Mouse (Mus musculus): ENCODE data around the gene Bbof1.

Bbof1 gene

GRCm38 (mm10) chr12:84400068-84400467 lies 8.8 kb upstream of the Bbof1 start:
- no peak for DNase-seq (ENCODE audit: low read depth, low spot score)

- DNase-seq (ENCODE audit: low read depth, low spot score), result no peak
Observed at GRCm38 (mm10) chr12:84400653-84401052, 8.2 kb upstream of the Bbof1 start.

DNA sequence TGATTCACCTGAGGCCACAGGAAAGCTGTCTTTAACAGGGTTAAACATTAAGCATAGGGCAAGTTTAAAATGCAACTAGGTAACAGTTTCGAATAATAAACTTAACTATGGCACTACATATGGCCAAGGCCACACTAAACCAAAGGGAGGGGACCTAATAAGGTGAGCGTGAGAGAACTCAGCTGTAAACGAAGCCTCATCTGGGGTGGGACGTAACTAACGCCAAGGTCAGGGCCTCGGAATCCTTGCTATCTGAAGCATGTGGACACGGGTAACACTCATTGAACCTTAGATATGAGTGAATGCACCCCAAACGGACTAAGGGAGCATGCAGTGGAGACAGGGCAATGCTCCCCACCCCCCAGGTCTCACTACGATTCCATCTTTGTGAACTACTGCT lies 5.9 kb upstream of the Bbof1 start:
- DNase-seq (ENCODE audit: low read depth, low spot score), result no peak

GRCm38 (mm10) chr12:84404541-84404940 lies 4.3 kb upstream of the Bbof1 start:
- DNase-seq (ENCODE audit: low read depth, low spot score), result no peak

GRCm38 (mm10) chr12:84407259-84407658 lies 1.6 kb upstream of the Bbof1 start:
- DNase-seq (ENCODE audit: low read depth, low spot score), result no peak

- no peak for DNase-seq (ENCODE audit: low read depth, low spot score)
Observed at GRCm38 (mm10) chr12:84407874-84408818, 725 bp upstream of the Bbof1 start.

DNA sequence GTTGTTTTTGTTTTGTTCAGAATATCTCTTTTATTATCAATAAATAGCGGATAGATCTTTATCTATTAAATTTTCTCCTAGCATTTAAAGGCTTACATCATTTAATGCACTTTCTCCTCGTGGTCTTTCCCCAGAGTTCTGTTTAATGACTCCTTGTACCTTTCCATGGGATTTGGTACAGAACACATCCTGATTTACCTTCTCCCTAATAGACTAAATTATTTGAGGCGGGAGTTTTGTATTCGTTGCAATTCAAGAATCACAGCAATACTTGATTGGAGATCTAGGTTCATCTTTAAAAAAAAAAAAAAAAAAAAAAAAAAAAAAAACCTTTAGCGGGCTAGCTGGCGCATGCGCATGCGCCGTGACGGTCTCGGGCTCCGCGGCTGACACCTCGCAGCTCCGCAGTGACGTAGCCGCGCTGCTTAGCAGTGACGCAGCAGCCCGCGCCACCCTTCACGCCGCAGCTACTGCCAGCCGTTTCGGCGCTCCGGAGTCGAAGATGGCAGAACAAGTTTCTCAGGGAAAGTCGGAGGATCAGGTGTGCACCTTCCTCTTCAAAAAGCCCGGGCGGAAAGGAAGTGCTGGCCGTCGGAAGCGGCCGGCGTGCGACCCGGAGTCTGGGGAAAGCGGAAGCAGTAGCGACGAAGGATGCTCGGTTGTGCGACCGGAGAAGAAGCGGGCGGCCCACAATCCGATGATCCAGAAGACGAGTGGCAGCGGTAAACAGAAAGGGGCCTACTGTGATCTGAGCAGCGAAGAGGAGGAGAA lies 8.1 kb downstream of the Bbof1 start, which contains the start of gene Rnf113a2:
TSS of gene Rnf113a2 (plus strand) at position 363 of the 771 bp plus-strand sequence.
- DNase-seq (ENCODE audit: low read depth, low spot score), result peak; percentile 78

DNA sequence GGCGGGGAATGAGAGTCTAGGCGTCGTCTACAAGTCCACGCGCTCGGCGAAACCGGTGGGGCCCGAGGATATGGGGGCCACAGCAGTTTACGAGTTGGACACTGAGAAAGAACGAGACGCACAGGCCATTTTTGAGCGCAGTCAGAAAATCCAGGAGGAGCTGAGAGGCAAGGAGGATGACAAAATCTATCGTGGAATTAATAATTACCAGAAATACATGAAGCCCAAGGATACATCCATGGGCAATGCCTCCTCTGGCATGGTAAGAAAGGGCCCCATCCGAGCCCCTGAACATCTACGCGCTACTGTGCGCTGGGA lies 8.7 kb downstream of the Bbof1 start:
- no peak for DNase-seq (ENCODE audit: low read depth, low spot score)

GRCm38 (mm10) chr12:84423990-84424389 lies 15.1 kb downstream of the Bbof1 start:
- DNase-seq (ENCODE audit: low read depth, low spot score), result no peak

GRCm38 (mm10) chr12:84429825-84430224 lies 21.0 kb downstream of the Bbof1 start:
- DNase-seq (ENCODE audit: low read depth, low spot score), result no peak

DNA sequence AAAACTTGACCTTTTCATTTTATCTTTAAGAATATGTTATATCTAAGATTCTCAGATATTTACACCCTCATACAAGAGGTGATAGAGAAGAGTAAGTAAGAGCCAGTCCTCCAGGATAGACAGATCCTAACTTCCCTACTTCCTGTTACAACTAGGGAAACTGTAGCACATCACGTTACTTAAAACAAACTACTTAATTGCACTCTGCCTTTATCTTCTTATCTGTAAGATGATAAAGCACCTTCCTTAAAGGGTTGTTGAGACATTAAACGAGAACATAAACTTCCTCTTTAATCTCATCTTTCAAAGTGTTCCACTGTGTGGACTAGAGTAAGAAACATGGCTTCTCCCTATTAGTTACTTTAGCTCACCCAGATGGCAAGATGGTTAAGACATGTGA lies 29.8 kb downstream of the Bbof1 start:
- DNase-seq (ENCODE audit: low read depth, low spot score), result no peak

DNA sequence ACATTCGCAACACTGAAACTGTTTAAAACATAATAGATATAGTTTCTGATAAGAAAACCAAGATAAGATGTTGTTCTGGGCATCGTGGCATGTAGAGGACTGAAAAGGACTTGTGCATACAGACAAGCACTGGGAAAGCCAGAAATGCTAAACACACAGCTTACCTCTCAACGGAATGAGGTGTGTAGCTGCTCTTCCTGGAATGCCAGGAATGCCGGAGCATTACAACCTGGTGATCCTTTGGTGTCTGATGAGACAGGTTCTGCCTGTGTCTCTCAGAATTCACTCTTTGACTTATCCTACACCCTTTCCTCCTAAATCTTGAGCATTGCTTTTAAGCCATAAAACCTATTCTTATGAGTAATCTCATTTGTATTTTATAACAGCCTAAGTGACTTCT lies 33.7 kb downstream of the Bbof1 start:
- no peak for DNase-seq (ENCODE audit: low read depth, low spot score)

- no peak for DNase-seq (ENCODE audit: low read depth, low spot score)
Observed at GRCm38 (mm10) chr12:84447386-84447785, 38.5 kb downstream of the Bbof1 start.

- no peak for DNase-seq (ENCODE audit: low read depth, low spot score)
Observed at GRCm38 (mm10) chr12:84448181-84448580, 39.3 kb downstream of the Bbof1 start.

DNA sequence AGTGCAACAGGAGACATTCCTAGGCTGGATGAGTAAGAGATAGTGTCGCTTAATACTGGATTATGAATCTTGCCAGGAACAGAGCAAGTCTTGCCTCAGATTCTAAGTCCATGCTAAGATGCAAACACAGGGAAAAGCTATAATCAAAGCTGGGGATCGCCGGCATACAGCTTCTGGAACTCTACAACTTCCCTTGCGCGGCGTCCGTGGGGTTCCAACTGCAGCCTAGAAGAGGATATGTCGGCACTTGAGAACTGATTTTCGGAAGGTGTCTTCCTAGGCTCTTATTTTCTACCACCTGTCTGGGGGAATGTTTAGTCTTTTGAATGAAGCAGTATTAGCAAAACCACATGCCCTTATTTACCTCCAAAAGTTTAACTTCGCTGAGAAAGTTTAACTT lies 41.0 kb downstream of the Bbof1 start:
- DNase-seq (ENCODE audit: low read depth, low spot score), result no peak

DNA sequence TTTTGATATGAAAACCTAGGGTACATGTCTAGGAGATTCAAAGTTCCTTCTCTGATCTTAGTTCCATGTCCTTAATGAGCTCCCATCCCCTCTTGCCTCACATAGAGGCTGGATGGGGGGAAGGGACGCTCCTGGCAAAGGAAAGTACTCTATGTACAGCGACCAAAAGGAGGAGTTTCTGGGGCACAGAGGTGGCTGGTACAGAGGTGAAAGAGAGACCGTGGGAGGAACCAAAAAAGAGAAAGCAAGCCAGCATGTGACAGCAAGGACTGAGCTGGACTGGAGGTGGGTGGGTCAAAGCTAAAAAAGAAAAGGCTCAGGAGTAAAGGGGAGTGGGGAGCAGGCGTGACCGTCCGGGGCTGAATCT lies 41.5 kb downstream of the Bbof1 start:
- no peak for DNase-seq (ENCODE audit: low read depth, low spot score)

GRCm38 (mm10) chr12:84450718-84451646 lies 42.1 kb downstream of the Bbof1 start, which contains the start of the genes Aldh6a1 and Lin52:
Gene Aldh6a1, minus strand, starts transcription at chr12:84451004.
Gene Lin52, plus strand, starts transcription at chr12:84451422.
- peak; percentile 100 for DNase-seq (ENCODE audit: low read depth, low spot score)

DNA sequence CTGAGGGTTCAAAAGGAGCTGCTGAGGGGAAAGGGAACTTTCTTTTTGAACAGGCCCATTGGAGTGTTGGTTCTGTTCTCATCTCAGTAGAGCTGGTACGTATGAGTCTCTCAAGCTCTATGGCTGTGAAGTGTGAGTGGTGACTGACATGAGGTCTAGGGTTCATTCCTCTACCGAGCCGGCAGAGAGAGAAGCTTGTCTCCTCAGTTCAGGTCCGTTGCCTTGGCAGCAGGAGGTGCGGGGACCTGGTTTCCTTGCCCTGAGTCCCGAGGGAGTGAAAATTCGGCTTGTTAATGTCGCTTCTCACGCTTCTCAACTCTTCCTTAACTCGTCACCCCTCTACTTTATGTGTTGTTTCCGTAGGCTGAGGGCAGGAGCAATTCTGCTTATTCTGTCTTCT lies 42.9 kb downstream of the Bbof1 start:
- DNase-seq (ENCODE audit: low read depth, low spot score), result no peak

DNA sequence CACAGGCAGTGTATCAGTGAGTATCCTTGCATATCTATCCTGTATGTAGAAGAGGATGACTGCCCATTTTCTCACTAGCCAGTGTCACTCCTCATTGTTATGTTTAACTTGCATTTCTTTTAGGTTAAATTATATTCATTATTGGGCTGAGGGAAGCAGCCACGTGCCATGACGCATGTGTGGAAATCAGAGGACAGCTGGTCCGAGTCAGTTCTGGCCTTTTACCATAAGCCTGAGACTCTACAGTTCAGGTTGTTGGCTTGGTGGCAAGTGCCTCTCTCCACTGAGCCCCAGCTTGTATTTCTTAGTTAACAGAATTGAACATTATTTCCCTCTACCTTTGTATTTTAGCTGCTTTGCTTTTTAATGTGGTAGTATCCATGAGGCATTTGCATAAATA lies 48.0 kb downstream of the Bbof1 start:
- DNase-seq (ENCODE audit: low read depth, low spot score), result no peak

DNA sequence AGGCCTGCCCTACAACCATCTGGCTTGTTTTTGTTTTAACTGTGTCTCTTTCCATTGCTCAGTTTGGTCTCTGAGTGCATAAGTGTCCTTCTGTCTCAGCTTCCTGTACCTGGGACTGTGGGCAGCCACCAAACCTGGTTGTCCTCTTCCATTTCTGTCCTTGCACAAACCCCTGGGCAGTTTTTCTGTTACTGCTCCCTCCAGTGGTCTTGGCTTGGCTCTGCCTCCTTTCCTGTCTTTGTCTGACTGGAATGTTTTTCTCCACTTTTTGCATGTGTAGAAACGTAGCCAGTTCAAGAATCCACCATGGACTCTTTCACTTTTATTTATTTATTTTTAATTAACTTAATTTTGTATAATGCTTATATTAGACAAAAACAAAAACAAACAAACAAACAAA lies 51.0 kb downstream of the Bbof1 start:
- DNase-seq (ENCODE audit: low read depth, low spot score), result no peak

DNA sequence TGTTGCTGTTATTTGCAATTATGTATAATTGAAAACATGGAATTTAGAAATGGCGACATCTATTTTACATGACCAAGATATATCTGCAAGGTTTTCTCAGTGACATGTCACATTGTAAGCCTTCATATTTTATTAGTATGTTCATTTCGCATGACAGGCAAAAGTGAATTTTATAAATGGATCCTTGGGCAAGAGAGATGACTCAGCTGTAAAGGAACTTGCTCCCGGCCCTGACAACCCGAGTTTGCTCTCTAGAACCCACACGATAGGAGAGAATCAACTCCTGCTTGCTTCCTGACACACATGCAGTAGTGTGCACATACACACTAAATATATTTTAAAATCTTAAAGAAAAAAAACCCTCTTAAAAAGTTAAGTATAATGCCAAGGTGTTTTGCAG lies 52.5 kb downstream of the Bbof1 start:
- DNase-seq (ENCODE audit: low read depth, low spot score), result no peak

DNA sequence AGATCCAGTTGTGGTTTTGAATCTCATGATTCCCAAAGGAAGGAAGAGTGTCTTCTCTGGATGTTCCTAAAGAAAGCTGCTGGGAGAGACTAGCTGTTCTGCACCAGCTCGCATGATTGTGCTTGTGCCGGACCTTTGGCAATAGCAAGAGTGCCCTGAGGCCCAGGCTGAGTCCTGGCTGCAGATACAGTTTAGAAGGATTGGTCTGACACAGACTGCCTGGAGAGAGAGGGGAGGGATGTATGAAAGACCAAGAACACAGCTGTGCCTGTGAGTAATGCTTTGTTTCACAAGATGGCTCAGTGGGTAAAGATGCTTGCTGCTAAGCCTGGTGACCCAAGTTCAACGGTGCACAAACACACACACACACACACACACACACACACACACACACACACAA lies 54.0 kb downstream of the Bbof1 start:
- no peak for DNase-seq (ENCODE audit: low read depth, low spot score)
